Mouse (Mus musculus) midbrain, embryonic 11.5 days (tissue): ENCODE measurements around the gene Plekhh3. TPM values are rescaled to one million over a fixed set of nuclear protein-coding genes. Genes with fewer than 3 reads are reported as not detected.

ENCODE experiments used
- ATAC-seq: fragments of 200-750 bp; cut with Nextera tagmentation; 2 replicates; pipeline ENCODE4 v1.8.0; 2017; ENCODE audit warnings: moderate TSS enrichment, moderate library complexity; ENCODE audit not compliant: low FRiP score
- DNase-seq: peaks from one replicate; pipeline ENCODE4 v3.0.0; 2015; ENCODE audit warnings: low spot score; ENCODE audit errors: missing footprints
- H3K27ac ChIP-seq: fragments of 300-500 bp; sonication (generic); 2 replicates; pipeline ENCODE4 v1.5.1; 2014; ENCODE audit warnings: low read depth, low read length
- H3K27me3 ChIP-seq: fragments of 300-500 bp; sonication (generic); 2 replicates; pipeline ENCODE4 v1.6.1; 2014; ENCODE audit warnings: mild to moderate bottlenecking, low read length, moderate library complexity, mixed read lengths; ENCODE audit not compliant: control insufficient read depth, insufficient read depth
- H3K36me3 ChIP-seq: fragments of 300-500 bp; sonication (generic); 2 replicates; pipeline ENCODE4 v1.6.1; 2014; ENCODE audit warnings: mild to moderate bottlenecking, low read length, moderate library complexity, mixed read lengths; ENCODE audit not compliant: control insufficient read depth, insufficient read depth
- H3K4me1 ChIP-seq: fragments of 300-500 bp; sonication (generic); 2 replicates; pipeline ENCODE4 v1.6.1; 2014; ENCODE audit warnings: low read length; ENCODE audit not compliant: control insufficient read depth, insufficient read depth
- H3K4me2 ChIP-seq: fragments of 300-500 bp; sonication (generic); 2 replicates; pipeline ENCODE4 v1.6.1; 2014; ENCODE audit warnings: mild to moderate bottlenecking, moderate library complexity
- H3K4me3 ChIP-seq: fragments of 300-500 bp; sonication (generic); 2 replicates; pipeline ENCODE4 v1.5.1; 2014; ENCODE audit warnings: low read depth, low read length
- H3K9ac ChIP-seq: fragments of 300-500 bp; sonication (generic); 2 replicates; pipeline ENCODE4 v1.6.1; 2014; ENCODE audit warnings: low read length
- H3K9me3 ChIP-seq: fragments of 300-500 bp; sonication (generic); 2 replicates; pipeline ENCODE4 v1.6.1; 2016; ENCODE audit warnings: low read length; ENCODE audit not compliant: control insufficient read depth
- WGBS: fragments of 180-500 bp; shearing (Covaris S2); extraction: QIAGEN DNeasy Blood & Tissue Kit; methylation state at CpG from one replicate; pipeline ENCODE4 v1.1.7; 2014; 5-methylcytosine and 5-hydroxymethylcytosine counted together
- polyA plus RNA-seq: library from polyadenylated mRNA; unstranded; fragments of >200 nt; fragmentation: Nextera tagmentation; extraction: Ambion mirVana; gene quantifications from 2 replicates; pipeline ENCODE4 v1.2.1, GENCODE M21; 2014

Gene Plekhh3
- polyA plus RNA-seq, 1 experiment from 2014 or later, result 5.8 TPM

DNA sequence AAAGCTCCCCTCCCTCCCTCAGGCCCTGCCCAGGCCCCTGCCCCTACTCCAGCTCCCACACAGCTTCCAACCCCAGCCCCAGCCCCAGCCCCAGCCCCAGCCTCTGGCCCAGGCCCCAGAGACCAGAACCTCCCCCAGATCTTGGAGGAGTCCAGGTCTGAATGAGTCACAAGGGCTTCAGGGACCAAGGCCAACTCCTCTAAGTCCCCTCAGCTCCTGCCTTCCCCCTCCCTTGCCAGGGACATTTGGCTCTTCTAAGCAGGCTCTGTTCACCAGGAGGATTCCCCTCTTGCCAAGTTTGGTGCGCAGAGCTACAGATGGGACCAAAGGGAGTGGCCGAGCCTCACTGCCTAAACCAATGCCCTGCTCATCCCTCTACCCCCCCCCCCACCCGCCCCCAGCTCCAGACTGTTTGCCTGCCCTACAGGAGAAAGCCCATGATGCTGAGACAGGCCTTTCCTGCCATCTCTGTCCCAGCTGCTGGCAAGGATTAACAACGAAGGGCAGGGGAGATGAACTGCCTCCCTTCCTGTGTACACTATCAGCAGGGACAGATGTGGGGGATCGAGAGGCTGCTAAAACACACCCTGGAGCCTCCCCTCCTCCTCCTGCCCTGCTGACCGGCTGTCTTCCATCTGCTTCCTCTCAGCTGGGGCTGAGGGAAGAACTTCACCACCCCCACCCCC lies 18.5 kb upstream of the Plekhh3 start:
- Histone ChIP-seq H3K27ac (peak overlapping the region; percentile 86), H3K9ac (0 out of 2 replicates have a peak overlapping the region, but pooled peaks have one; percentile 12), H3K4me2 (no peak overlapping the region), H3K36me3 (no peaks in the 10 kb centered on the region), H3K9me3 (no peaks in the 10 kb centered on the region), H3K4me3 (no peak overlapping the region), H3K4me1 (peaks cover 17% of the 10 kb centered on the region), H3K27me3 (no peaks in the 10 kb centered on the region)
- ATAC-seq (peak; percentile 86), DNase-seq (peak; percentile 83)
- WGBS, result 13% methylated on average over 6 of the region's 6 CpGs

DNA sequence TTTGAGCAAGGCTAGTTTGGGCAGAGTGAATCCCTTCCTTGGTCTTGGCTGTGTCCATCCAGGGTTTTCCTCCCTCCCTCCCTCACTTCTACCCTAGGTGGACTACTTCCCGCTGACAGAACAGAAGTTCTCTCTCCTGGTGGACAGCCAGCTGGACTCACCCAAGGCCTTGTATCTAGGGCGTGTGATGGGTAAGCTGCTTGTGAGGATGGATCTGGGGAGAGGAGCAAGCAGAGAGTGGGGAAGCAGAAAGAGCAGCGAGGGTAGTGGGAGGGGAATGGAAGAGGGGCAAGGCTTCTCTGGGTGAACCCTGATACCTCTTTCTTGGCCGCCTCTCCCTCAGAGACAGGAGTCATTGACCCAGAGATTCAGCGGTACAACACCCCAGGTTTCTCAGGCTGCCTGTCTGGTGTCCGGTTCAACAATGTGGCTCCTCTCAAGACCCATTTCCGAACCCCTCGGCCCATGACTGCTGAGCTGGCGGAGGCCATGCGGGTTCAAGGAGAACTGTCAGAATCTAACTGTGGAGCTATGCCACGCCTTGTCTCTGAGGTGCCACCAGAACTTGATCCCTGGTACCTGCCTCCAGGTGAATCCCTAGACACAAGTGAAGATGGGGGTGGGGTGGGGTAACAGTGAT lies 17.1 kb upstream of the Plekhh3 start:
- Histone ChIP-seq H3K36me3 (no peaks in the 10 kb centered on the region), H3K9ac (no peak overlapping the region), H3K9me3 (no peaks in the 10 kb centered on the region), H3K4me2 (no peak overlapping the region), H3K4me3 (no peak overlapping the region), H3K27me3 (no peaks in the 10 kb centered on the region), H3K4me1 (peaks cover 17% of the 10 kb centered on the region), H3K27ac (no peak overlapping the region)
- 82% methylated on average over 11 of the region's 11 CpGs for WGBS
- no peak for ATAC-seq
- peak; percentile 75 for DNase-seq

DNA sequence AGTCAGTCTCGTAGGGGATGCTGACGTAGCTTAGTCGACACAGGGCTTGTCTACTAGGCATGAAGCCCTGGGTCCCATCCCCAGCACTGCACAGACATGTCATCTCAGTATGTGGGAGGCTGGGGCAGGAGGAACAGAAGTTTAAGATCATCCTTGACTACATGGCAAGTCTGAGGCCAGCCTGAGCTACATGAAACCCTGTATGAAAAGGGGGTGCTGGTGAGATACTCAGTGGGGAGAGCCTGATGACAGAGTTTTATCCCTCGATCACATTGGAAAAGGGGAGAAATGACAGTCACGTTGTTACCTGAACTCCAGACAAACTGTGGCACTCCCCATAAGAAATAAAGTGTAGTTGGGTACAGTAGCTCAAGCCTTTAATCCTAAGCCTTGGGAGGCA lies 16.4 kb upstream of the Plekhh3 start:
- H3K4me1 ChIP-seq, result peaks cover 17% of the 10 kb centered on the region
- no peaks in the 10 kb centered on the region for H3K9me3 ChIP-seq
- ATAC-seq, result no peak
- H3K9ac ChIP-seq, result no peak overlapping the region
- H3K4me3 ChIP-seq, result no peak overlapping the region
- no peak overlapping the region for H3K27ac ChIP-seq
- 89% methylated on average over 5 of the region's 5 CpGs for WGBS
- no peak overlapping the region for H3K4me2 ChIP-seq
- no peaks in the 10 kb centered on the region for H3K27me3 ChIP-seq
- peak; percentile 54 for DNase-seq
- H3K36me3 ChIP-seq, result no peaks in the 10 kb centered on the region

DNA sequence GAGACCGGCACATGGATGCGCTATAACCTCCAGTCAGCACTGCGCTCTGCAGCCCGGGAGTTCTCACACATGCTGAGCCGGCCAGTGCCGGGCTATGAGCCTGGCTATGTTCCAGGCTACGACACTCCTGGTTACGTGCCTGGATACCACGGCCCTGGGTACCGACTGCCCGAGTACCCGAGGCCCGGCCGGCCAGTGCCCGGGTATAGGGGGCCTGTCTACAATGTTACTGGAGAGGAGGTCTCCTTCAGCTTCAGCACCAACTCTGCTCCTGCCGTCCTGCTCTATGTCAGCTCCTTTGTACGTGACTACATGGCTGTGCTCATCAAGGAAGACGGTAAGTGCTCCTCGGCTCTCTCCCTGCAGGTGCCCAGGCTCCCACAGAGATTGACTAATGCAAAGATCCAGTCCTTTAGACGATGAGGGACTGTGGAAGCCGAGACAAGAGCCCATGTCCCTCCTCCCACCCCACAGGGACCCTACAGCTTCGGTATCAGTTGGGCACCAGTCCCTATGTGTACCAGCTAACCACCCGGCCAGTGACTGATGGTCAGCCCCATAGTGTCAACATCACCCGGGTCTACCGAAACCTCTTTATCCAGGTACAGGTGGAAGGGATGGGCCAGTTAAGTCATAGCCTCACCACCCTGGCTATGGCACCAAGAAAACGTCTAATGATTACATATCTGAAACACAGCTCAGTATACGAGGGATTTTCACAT lies 15.5 kb upstream of the Plekhh3 start:
- ATAC-seq, result no peak
- peaks cover 17% of the 10 kb centered on the region for H3K4me1 ChIP-seq

DNA sequence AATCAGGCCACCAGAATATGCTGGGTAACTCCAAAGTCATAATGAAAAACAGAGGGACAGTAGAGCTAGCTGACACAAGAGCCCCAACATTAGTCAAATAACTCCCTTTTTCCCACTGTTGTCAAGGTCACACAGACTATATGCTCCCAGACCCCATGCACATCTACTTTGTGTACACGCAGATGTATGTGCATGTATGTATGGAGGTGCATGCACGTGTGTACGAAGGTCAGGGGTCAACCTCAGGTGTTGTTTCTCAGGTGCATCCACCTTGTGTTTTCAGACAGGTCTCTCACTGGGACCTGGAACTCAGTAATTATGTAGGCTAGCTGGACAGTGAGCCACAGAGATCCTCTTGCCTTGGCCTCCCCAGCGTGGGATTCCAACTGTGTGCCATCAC lies 14.3 kb upstream of the Plekhh3 start:
- no peak overlapping the region for H3K9ac ChIP-seq
- H3K4me1 ChIP-seq, result peaks cover 10% of the 10 kb centered on the region
- no peak overlapping the region for H3K4me2 ChIP-seq
- 89% methylated on average over 4 of the region's 4 CpGs for WGBS
- H3K27me3 ChIP-seq, result no peaks in the 10 kb centered on the region
- H3K4me3 ChIP-seq, result no peak overlapping the region
- H3K36me3 ChIP-seq, result no peaks in the 10 kb centered on the region
- DNase-seq, result peak; percentile 37
- no peak for ATAC-seq
- no peaks in the 10 kb centered on the region for H3K9me3 ChIP-seq
- H3K27ac ChIP-seq, result no peak overlapping the region

More for the DNA sequence above, 15.5 kb upstream of the Plekhh3 start:
- H3K4me3 ChIP-seq, result no peak overlapping the region
- 85% methylated on average over 27 of the region's 27 CpGs for whole genome bisulfite sequencing
- no peak overlapping the region for H3K27ac ChIP-seq
- no peaks in the 10 kb centered on the region for H3K27me3 ChIP-seq
- no peak overlapping the region for H3K9ac ChIP-seq
- no peaks in the 10 kb centered on the region for H3K36me3 ChIP-seq
- H3K9me3 ChIP-seq, result no peaks in the 10 kb centered on the region
- H3K4me2 ChIP-seq, result no peak overlapping the region
- DNase-seq, result peak; percentile 17

DNA sequence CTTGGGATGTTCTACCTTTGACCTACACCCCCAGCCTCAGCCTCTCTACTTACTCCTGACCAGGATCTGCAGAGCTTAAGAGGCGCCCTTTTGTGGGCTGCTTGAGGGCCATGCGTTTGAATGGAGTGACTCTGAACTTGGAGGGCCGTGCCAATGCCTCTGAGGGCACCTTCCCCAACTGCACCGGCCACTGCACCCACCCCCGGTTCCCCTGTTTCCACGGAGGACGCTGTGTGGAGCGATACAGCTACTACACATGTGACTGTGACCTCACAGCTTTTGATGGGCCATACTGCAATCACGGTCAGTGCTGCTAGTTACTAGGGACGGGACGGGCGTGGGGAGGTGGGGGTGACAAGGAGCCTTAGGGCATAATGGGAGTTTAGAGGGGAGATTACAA lies 13.8 kb upstream of the Plekhh3 start:
- H3K36me3 ChIP-seq, result no peaks in the 10 kb centered on the region
- no peak overlapping the region for H3K4me2 ChIP-seq
- DNase-seq (peak; percentile 54), ATAC-seq (no peak)
- no peak overlapping the region for H3K9ac ChIP-seq
- H3K4me1 ChIP-seq, result peaks cover 6% of the 10 kb centered on the region
- no peaks in the 10 kb centered on the region for H3K27me3 ChIP-seq
- H3K9me3 ChIP-seq, result no peaks in the 10 kb centered on the region
- no peak overlapping the region for H3K4me3 ChIP-seq
- H3K27ac ChIP-seq, result no peak overlapping the region
- 85% methylated on average over 12 of the region's 12 CpGs for WGBS

DNA sequence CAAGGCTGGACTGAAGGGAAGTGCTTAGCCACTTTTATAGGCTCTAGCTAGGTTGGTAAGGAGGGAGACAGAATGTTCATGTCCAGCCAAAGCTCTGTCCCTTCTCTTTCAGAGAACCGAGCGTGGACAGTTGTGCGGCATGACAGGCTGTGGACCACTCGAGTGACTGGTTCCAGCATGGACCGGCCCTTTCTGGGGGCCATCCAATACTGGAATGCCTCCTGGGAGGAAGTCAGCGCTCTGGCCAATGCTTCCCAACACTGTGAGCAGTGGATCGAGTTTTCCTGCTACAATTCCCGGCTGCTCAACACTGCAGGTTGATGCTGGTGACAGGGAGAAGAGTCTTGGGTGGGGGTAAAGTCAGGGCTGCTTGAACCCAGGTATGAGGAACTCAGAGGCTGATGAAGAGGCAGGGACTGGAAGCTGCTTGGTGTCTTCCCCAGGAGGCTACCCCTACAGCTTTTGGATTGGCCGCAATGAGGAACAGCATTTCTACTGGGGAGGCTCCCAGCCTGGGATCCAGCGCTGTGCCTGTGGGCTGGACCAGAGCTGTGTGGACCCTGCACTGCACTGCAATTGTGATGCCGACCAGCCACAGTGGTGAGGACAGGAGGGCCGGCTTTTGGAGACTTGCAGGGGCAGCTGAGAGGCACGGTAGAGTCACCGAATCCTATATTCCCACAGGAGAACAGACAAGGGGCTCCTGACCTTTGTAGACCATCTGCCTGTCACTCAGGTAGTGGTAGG lies 11.8 kb upstream of the Plekhh3 start:
- H3K4me3 ChIP-seq, result no peak overlapping the region
- peaks cover 11% of the 10 kb centered on the region for H3K27me3 ChIP-seq
- no peaks in the 10 kb centered on the region for H3K4me1 ChIP-seq
- ATAC-seq (no peak), DNase-seq (peak; percentile 51)
- no peak overlapping the region for H3K4me2 ChIP-seq
- WGBS, result 75% methylated on average over 14 of the region's 14 CpGs
- H3K9ac ChIP-seq, result no peak overlapping the region
- no peaks in the 10 kb centered on the region for H3K36me3 ChIP-seq
- H3K9me3 ChIP-seq, result no peaks in the 10 kb centered on the region
- H3K27ac ChIP-seq, result no peak overlapping the region

DNA sequence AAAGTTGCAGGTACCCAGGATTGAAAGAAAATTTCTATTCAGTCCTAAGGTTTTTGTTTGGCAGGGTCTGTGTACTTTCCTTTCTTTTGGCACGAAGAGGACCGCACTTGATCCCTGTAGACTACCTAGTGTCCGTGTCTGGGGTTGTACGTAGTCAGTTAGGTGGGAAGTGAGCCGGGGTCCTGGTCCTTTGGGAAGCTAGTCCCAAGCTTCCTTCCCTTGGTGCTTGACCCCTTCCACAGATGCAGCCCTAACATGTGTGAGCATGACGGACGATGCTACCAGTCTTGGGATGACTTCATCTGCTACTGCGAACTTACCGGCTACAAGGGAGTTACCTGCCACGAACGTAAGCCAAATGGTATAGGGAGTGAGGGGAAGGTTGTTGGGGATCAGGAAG lies 10.8 kb upstream of the Plekhh3 start:
- Histone ChIP-seq H3K4me2 (no peak overlapping the region), H3K27me3 (peaks cover 21% of the 10 kb centered on the region), H3K9me3 (no peaks in the 10 kb centered on the region), H3K4me1 (peaks cover 2% of the 10 kb centered on the region), H3K36me3 (no peaks in the 10 kb centered on the region), H3K27ac (no peak overlapping the region), H3K9ac (no peak overlapping the region), H3K4me3 (no peak overlapping the region)
- WGBS, result 93% methylated on average over 11 of the region's 11 CpGs
- DNase-seq (peak; percentile 62), ATAC-seq (no peak)
